Mouse (Mus musculus): ENCODE results near the gene 1700001P01Rik. TPM values are rescaled to one million over a fixed set of nuclear protein-coding genes. Genes with fewer than 3 reads are reported as not detected.
"Not testable (repeated sequence)": the region's sequence is repeated elsewhere in the genome, so short reads cannot be mapped to it uniquely, and the experiment has no call there.

The 1700001P01Rik gene
- total RNA-seq, 2 experiments from 2014 or later = 0.63 to 1.3 TPM

- DNase-seq (ENCODE audit: extremely low spot score in 1 of 2, low spot score in 1 of 2) = no peak
Observed at GRCm38 (mm10) chr11:97797369-97798082, 21.8 kb upstream of the 1700001P01Rik start.

GRCm38 (mm10) chr11:97796910-97797309 lies 21.2 kb upstream of the 1700001P01Rik start:
- peak; percentile 70 to 84 for DNase-seq (ENCODE audit: extremely low spot score in 1 of 2, low spot score in 1 of 2)

- no peak for DNase-seq (ENCODE audit: extremely low spot score in 1 of 2, low spot score in 1 of 2)
Observed at GRCm38 (mm10) chr11:97793165-97793564, 17.4 kb upstream of the 1700001P01Rik start.

- not testable (repeated sequence) for DNase-seq (ENCODE audit: extremely low spot score in 1 of 2, low spot score in 1 of 2)
Observed at GRCm38 (mm10) chr11:97790778-97791438, 15.2 kb upstream of the 1700001P01Rik start.

- no peak for DNase-seq (ENCODE audit: extremely low spot score in 1 of 2, low spot score in 1 of 2)
Observed at GRCm38 (mm10) chr11:97789727-97790126, 14.0 kb upstream of the 1700001P01Rik start.

- no peak for DNase-seq (ENCODE audit: extremely low spot score in 1 of 2, low spot score in 1 of 2)
Observed at GRCm38 (mm10) chr11:97787961-97788360, 12.2 kb upstream of the 1700001P01Rik start.

GRCm38 (mm10) chr11:97782564-97782895 lies 6.8 kb upstream of the 1700001P01Rik start:
- no peak for DNase-seq (ENCODE audit: extremely low spot score in 1 of 2, low spot score in 1 of 2)

GRCm38 (mm10) chr11:97781832-97782563 lies 6.3 kb upstream of the 1700001P01Rik start, which contains the start of gene Rpl23:
Gene Rpl23 (minus strand): TSS chr11:97782437.
- DNase-seq (ENCODE audit: extremely low spot score in 1 of 2, low spot score in 1 of 2) = peak; percentile 99

GRCm38 (mm10) chr11:97781478-97781831 lies 5.7 kb upstream of the 1700001P01Rik start:
- DNase-seq (ENCODE audit: extremely low spot score in 1 of 2, low spot score in 1 of 2) = no peak

GRCm38 (mm10) chr11:97779968-97780701 lies 4.4 kb upstream of the 1700001P01Rik start:
- no peak for DNase-seq (ENCODE audit: extremely low spot score in 1 of 2, low spot score in 1 of 2)

GRCm38 (mm10) chr11:97778918-97779317 lies 3.2 kb upstream of the 1700001P01Rik start:
- no peak for DNase-seq (ENCODE audit: extremely low spot score in 1 of 2, low spot score in 1 of 2)

- no peak for DNase-seq (ENCODE audit: extremely low spot score in 1 of 2, low spot score in 1 of 2)
Observed at GRCm38 (mm10) chr11:97777129-97777529, 1.4 kb upstream of the 1700001P01Rik start.

GRCm38 (mm10) chr11:97776497-97777128 lies 895 bp upstream of the 1700001P01Rik start:
- no peak for DNase-seq (ENCODE audit: extremely low spot score in 1 of 2, low spot score in 1 of 2)

GRCm38 (mm10) chr11:97775186-97775585 lies 532 bp downstream of the 1700001P01Rik start:
- DNase-seq (ENCODE audit: extremely low spot score in 1 of 2, low spot score in 1 of 2) = no peak

GRCm38 (mm10) chr11:97771410-97771809 lies 4.3 kb downstream of the 1700001P01Rik start:
- no peak for DNase-seq (ENCODE audit: extremely low spot score in 1 of 2, low spot score in 1 of 2)

GRCm38 (mm10) chr11:97769704-97770103 lies 6.0 kb downstream of the 1700001P01Rik start:
- no peak for DNase-seq (ENCODE audit: extremely low spot score in 1 of 2, low spot score in 1 of 2)

GRCm38 (mm10) chr11:97766154-97766881 lies 9.4 kb downstream of the 1700001P01Rik start, which contains the start of gene Cwc25:
Gene Cwc25 (minus strand): TSS chr11:97766556.
- DNase-seq (ENCODE audit: extremely low spot score in 1 of 2, low spot score in 1 of 2) = peak; percentile 89 to 93

- DNase-seq (ENCODE audit: extremely low spot score in 1 of 2, low spot score in 1 of 2) = no peak
Observed at GRCm38 (mm10) chr11:97761638-97762037, 14.1 kb downstream of the 1700001P01Rik start.

- no peak for DNase-seq (ENCODE audit: extremely low spot score in 1 of 2, low spot score in 1 of 2)
Observed at GRCm38 (mm10) chr11:97758942-97759341, 16.8 kb downstream of the 1700001P01Rik start.
